Mouse (Mus musculus) layer of hippocampus, postnatal 25 days (tissue): ENCODE measurements at regions not wholly inside any gene's neighbourhood (a gene's known extent, or its start where the extent isn't known, plus 50 kb on each side); places are given as distances from the start of the nearest gene placed in this dataset.
A peak's percentile ranks its signal among the peaks of the same experiment; 100 is the strongest.

Source experiments
- DNase-seq, 2 experiments: peaks; one replicate each; pipeline ENCODE4 v3.0.0; 2022; ENCODE audit warnings: mixed read lengths in 2 of 2, low spot score in 1 of 2; ENCODE audit errors: extremely low spot score in 1 of 2
- microRNA-seq, 2 experiments: library from miRNA; unstranded; fragments of <30 nt; microRNA quantifications; one replicate each; pipeline ENCODE4 v1.2.0; 2021

GRCm38 (mm10) chr8:107851236-107852043, 91.0 kb upstream of the Zfhx3 start:
- DNase-seq: no peak

GRCm38 (mm10) chr8:107859770-107860169, 82.7 kb upstream of the Zfhx3 start:
- no peak for DNase-seq

- DNase-seq: no peak
These were observed 82.2 kb upstream of the Zfhx3 start for GRCm38 (mm10) chr8:107860251-107860650.

DNA sequence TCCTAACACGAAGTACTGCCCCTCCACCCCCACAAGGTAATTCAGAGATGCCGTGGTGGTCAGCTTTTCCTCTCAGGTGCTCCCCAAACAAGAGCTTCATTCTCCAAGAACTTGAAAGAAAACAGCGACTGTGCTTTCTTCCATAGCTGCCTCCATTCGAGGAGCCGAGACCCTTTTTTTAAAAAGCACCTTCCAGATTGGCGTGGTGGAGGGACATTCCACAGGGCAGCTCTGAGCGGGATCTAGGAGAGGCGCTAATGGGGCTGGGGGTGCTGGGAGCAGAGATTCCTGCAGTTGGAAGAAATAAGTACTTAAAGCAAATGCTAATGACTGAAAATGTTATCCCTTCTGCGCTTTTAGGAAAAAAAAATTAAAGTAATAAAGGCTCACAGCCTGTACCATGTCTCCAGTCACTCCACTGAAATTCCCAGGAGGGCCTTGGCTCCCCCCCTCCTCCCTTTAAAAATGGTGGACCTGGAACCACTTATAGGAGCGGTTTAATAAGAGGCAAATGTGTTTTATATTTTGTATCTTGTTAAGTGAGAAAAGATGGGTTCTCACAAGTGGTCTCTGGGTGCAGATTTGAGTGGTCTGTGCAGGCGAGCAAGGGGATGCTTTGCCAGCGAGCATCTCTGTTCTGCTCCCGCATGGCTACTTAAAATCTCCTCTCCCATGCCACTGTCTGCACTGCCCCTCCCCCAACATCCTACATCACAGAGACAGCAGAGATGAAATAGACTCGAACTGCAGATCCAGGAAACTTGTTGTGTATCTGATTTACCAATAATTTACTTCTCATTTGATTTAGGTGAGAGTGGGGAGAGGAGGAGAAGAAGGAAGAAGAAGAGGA, 77.4 kb upstream of the Zfhx3 start:
- DNase-seq: no peak

GRCm38 (mm10) chr8:107865744-107866143, 76.7 kb upstream of the Zfhx3 start:
- no peak for DNase-seq

DNA sequence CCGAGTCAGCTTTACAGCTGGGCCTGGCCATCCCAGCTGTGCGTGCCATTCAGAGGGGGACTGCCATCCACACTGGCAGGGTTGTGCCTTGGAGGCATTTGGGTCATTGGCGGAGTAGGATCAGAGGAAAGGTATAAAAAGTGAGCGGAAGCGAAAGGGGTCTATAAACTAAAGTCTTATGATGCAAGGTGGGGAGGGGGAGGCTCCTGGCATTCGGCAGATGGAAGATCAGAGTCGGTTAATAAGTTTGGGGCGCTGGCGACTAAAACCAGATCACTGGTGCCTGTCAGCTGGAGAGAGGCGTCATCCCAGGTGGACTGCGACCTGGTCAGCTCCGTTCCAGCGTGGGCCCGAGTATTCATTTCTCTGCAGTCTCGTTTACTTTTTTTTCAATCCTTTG, 70.7 kb upstream of the Zfhx3 start:
- DNase-seq: no peak

- no peak for DNase-seq
These were observed 70.3 kb upstream of the Zfhx3 start for GRCm38 (mm10) chr8:107872121-107872520.

GRCm38 (mm10) chr8:107876455-107876854, 66.0 kb upstream of the Zfhx3 start:
- no peak for DNase-seq

GRCm38 (mm10) chr8:107881851-107882250, 60.6 kb upstream of the Zfhx3 start:
- DNase-seq: peak; percentile 31 to 84

GRCm38 (mm10) chr8:107885547-107885946, 56.9 kb upstream of the Zfhx3 start:
- no peak for DNase-seq

GRCm38 (mm10) chr8:107885971-107886370, 56.5 kb upstream of the Zfhx3 start:
- DNase-seq: no peak

GRCm38 (mm10) chr8:107886516-107887253, 55.8 kb upstream of the Zfhx3 start:
- DNase-seq: no peak

GRCm38 (mm10) chr8:107887333-107887732, 55.1 kb upstream of the Zfhx3 start:
- no peak for DNase-seq

DNA sequence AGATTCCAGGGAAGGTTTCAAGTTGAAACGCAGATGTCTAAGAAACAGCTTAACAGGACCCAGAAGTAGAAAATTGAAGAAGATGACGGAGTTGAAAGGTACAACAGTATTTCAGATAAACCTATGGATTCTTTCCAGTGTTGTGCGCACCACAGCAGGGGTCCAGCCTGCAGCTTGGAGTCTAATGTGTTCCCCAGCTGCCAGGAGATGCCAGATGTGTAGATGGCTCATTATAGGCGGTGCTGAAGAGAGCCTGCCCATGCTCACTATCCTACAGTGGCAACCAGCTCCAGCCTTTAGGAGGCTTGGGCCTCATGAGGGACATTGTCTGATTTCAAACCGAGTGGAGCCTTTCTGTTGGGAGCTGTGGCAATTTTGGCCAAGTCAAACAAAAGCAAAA, 51.5 kb upstream of the Zfhx3 start:
- no peak for DNase-seq

Small RNA genes in the stretch of these regions (microRNA-seq; reads per million reads assigned to microRNA genes)
- gene Gm22825: 0 reads per million in 2 experiments
- 0 reads per million in 2 experiments for gene Gm23646
